Mouse (Mus musculus) lung, postnatal 0 days (tissue): ENCODE results near the gene Rnase2a.

Experiments
- CTCF ChIP-seq: IDR thresholded peaks from 2 replicates; pipeline ENCODE4 v1.5.1; 2016; ENCODE audit warnings: antibody characterized with exemption, mild to moderate bottlenecking
- EP300 ChIP-seq: IDR thresholded peaks from 2 replicates; pipeline ENCODE4 v1.6.1; 2016; ENCODE audit warnings: antibody characterized with exemption, mild to moderate bottlenecking, control low read depth

- no peak for TF ChIP-seq CTCF
- no peak for TF ChIP-seq EP300
These were observed 3.8 kb upstream of the Rnase2a start for GRCm38 (mm10) chr14:51259741-51260140.
